Mouse (Mus musculus) G1E (cell line): ENCODE measurements around the gene 4930550C14Rik.

Experiments used
- CTCF ChIP-seq: IDR thresholded peaks from 2 replicates; pipeline ENCODE4 v1.5.1; 2012; ENCODE audit warnings: low read depth, low read length, inconsistent platforms, mixed read lengths
- GATA1 ChIP-seq: IDR thresholded peaks from 2 replicates; pipeline ENCODE4 v1.6.1; 2012; ENCODE audit warnings: borderline replicate concordance, low read length, inconsistent platforms, mixed read lengths
- GATA2 ChIP-seq: IDR thresholded peaks from 2 replicates; pipeline ENCODE4 v1.6.1; 2012; ENCODE audit warnings: low read depth, low read length, inconsistent platforms, borderline replicate concordance
- POLR2AphosphoS5 ChIP-seq: IDR thresholded peaks from 2 replicates; pipeline ENCODE4 v1.6.1; 2012; ENCODE audit warnings: low read depth, low read length, inconsistent platforms; ENCODE audit not compliant: insufficient replicate concordance

DNA sequence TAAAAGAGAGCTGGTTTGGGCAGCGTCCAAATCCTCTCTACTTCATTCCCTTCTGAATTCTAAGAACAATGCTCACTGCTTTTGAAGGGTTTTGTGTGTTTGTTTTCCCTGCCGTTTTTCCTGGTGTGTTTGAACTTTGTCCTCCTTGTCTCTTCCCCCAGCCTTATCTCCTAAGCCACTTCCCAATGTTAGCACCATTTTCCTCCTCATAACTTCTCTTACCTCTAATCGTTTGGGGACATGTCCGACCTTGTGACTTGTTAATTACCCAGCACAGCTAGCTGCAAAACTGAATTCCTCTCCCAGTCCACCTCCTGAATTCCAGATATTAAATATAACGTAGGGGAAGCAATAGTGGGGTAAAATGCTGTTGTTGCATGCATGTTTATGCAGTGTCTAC lies 24.5 kb upstream of the 4930550C14Rik start:
- TF ChIP-seq CTCF (no peak), GATA2 (no peak), GATA1 (no peak), POLR2AphosphoS5 (no peak)
